Mouse (Mus musculus) mouse embryonic stem cell (cell line): Measurements from ENCODE around the gene Onecut1.

Experiments
- in situ Hi-C, 2 experiments: fragments of 300-500 bp; cut with MboI; formaldehyde crosslinking; loops; 1 replicate in 1 of 2; 3 replicates in 1 of 2; pipeline ENCODE4 v1.14.3; 2019 to 2020; ENCODE audit warnings: low sequenced_read_pairs in 2 of 2, low pct_unique_long_range_greater_than_20kb in 1 of 2, mixed read lengths in 1 of 2; ENCODE audit not compliant: unreplicated experiment in 1 of 2

Onecut1 gene

DNA sequence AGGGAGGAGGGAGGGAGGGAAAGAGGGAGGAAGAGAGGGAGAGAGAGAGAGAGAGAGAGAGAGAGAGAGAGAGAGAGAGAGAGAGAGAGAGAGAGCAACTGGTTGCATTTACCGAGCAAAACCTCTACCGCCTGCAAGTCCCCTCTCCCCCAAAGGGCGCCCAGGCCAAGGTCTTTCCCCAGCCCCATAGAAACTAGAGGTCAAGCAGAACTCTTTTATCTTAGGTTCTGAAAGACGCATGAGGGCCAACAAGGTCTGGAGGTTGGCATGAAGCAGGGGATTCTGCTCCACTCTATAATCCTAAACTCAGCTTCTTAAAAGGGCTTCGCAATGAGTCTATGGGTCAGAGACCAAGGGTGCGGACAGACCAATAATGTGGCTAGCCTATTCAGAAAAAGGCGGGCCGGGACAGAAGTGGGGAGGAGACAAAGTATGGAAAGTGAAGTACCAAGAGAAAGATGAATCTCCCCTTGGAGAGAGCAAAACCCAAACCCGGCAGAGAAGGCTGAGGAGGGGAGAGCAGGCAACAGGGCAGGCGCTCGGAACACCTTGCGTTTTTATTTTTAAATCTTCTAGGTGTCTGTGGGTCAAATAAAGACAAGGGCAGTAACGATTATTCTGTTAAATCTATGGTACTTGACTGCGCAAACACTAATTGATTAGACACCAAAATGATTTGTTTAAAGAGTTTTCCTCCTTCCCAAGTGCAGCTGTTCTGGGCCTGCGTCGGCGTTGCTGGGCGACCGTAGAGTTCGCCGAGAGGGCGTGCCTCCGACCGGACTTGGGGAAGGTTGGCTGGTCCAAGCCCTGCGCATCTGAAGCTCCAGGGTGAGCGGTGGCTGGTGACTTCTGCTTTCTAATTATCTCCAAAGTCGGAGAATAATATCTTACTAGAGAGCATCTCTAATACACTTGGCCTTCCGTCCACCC is 4.9 kb upstream of the Onecut1 start:
- in situ Hi-C loops: loop anchor here in 1 of 2 experiments (25.0 kb wide), 1 partner anchor 720 kb away; no protein-coding TSS in a partner anchor

DNA sequence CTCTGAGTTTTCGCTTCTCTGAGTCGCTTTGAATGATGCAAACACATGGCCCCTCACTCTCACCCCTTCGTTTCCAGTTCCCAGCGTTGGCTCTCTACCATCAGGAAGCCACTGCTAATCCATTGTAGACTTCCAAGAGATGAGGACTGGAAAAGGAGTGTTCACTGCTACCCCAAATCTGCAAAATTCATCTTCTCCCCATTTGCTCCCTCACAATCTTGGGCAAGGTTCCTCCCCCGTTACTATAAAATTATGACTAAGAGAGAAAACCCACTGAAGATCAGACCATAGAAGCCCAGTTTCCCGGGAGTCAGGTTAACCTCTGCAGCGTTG is 4.2 kb upstream of the Onecut1 start:
- in situ Hi-C loops: loop anchor here in 1 of 2 experiments (25.0 kb wide), 1 partner anchor 720 kb away; no protein-coding TSS in a partner anchor

DNA sequence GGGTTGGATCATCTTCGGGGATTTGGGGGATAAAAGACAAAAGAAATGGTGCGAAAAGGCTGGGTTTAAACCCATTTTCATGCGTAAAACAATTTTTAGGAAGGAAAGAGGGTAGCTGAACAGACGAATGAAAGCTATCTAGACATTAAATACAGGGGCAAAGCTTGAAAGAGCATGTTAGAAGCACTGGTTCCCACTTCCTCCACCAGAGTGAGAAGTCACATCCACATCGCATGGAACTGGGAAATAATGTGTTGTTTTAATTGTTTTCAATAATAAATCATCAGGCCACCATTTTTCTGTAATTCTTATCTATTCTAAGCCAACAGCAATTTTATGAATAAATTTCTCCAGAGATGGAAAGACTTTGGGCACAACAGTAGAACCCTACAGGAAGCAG is 3.6 kb upstream of the Onecut1 start:
- in situ Hi-C loops: loop anchor here in 1 of 2 experiments (25.0 kb wide), 1 partner anchor 721 kb away; no protein-coding TSS in a partner anchor

DNA sequence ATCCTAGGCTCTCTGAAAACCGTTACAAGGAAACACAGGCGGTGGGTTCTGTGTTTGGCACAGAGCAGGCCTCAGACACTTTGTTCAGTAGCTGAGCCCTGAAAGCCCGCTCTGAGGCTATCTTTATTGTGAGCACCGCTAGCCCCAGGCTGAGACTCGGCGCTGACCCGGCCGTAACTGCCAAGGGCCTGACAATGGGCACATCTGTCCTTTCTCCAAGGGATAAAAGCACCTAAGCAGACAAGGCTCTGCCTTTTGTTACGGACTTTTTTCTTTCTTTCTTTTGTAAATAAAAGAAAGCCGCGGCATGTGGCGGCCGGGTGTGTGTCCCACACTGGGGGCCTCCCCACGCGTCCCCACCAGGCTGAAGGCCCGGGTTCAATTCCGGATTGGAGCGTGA is 1.3 kb upstream of the Onecut1 start:
- in situ Hi-C loops: loop anchor here in 1 of 2 experiments (25.0 kb wide), 1 partner anchor 723 kb away; no protein-coding TSS in a partner anchor

DNA sequence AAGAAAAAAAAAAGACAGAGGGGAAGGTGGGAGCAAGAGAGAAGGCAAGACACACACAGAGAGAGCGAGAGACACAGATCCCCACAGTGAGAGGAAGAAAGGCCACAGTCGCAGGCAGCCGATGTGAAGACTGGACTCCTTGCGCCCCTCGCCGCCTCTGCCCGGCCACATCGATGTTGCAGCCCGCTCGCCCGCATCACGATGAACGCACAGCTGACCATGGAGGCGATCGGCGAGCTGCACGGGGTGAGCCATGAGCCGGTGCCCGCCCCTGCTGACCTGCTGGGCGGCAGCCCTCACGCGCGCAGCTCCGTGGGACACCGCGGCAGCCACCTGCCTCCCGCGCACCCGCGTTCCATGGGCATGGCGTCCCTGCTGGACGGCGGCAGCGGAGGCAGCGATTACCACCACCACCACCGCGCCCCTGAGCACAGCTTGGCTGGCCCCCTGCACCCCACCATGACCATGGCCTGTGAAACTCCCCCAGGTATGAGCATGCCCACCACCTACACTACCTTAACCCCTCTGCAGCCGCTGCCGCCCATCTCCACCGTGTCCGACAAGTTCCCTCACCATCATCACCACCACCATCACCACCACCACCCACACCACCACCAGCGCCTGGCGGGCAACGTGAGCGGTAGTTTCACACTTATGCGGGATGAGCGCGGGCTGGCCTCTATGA is 517 bp downstream of the Onecut1 start:
- in situ Hi-C loops: loop anchor here in 1 of 2 experiments (25.0 kb wide), 1 partner anchor 725 kb away; no protein-coding TSS in a partner anchor

DNA sequence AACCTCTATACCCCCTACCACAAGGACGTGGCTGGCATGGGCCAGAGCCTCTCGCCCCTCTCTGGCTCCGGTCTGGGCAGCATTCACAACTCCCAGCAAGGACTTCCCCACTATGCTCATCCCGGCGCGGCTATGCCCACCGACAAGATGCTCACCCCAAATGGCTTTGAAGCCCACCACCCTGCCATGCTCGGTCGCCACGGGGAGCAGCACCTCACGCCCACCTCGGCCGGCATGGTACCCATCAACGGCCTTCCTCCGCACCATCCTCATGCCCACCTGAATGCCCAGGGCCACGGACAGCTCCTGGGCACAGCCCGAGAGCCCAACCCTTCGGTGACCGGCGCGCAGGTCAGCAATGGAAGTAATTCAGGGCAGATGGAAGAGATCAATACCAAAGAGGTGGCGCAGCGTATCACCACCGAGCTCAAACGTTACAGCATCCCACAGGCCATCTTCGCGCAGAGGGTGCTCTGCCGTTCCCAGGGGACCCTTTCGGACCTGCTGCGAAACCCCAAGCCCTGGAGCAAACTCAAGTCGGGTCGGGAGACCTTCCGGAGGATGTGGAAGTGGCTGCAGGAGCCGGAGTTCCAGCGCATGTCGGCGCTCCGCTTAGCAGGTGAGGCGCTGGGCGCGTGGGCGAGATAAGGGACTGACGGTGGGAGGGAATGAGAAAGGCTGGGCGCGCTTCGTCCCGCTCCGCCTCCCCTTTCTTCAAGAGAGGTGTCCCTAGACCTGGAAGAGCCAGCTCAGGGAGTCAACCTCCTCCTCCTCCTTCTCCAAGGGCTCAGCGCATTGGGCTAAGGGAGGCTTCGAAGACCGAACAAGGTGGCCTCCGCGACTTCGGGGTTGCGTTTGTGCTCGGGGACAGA is 1.3 kb downstream of the Onecut1 start:
- in situ Hi-C loops: loop anchor here in 1 of 2 experiments (25.0 kb wide), 1 partner anchor 726 kb away; no protein-coding TSS in a partner anchor

DNA sequence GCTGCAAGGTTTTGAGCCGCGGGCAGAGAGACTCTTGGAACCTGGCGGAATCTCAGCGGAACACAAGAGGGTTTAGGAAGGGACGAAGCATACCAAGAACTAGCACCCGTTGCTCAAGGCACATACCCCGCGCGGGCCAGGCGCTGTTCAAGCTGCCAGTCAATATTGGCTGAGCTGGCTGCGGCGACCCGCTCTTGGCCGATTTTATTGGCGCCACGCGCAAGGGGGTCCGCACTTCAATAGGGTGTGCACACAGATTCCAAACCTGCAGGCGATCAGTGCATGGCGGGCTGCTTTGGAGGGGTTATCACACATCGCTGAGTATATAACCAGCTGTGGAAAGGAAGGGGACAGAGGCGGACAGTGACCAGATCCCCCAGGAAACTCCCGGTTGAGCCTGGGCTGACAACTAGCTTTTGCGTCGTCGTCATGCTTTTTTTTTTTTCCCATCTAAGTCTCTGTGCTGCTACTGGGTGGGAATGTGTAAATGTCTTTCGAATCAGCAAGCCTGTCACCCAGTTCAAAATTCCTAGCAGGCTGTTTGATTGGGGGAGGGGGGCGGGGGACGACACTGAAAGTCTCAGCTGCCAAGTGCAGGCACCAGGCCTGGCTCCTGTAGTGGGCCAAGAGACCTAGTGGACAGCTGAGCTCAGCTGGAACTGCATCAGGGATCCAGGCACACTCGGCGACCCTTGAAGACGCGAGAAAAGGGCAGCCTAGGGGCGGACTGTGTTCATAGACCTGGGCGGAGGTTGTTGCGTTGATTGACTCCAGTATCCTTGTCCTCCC is 2.1 kb downstream of the Onecut1 start:
- in situ Hi-C loops: loop anchor here in 1 of 2 experiments (25.0 kb wide), 1 partner anchor 727 kb away; no protein-coding TSS in a partner anchor

DNA sequence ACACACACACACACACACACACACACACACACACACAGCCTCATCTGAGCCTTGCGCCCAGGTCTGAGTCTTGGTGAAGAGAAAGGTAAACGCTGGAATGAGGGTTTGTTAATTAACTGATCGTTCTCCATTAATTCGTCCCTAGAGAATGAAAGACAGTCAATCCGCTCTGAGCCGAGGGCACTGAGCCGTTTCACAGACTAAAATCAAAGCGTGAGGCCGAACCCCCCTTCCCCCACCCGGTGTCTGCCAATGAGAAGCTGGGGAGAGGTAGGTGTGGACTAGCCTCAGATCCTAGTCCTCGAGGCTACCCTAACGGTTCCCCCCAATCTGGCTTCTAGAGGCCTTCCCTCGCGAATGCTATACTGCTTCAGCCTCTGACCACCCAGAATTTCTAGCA is 2.8 kb downstream of the Onecut1 start:
- in situ Hi-C loops: loop anchor here in 1 of 2 experiments (25.0 kb wide), 1 partner anchor 727 kb away; no protein-coding TSS in a partner anchor

DNA sequence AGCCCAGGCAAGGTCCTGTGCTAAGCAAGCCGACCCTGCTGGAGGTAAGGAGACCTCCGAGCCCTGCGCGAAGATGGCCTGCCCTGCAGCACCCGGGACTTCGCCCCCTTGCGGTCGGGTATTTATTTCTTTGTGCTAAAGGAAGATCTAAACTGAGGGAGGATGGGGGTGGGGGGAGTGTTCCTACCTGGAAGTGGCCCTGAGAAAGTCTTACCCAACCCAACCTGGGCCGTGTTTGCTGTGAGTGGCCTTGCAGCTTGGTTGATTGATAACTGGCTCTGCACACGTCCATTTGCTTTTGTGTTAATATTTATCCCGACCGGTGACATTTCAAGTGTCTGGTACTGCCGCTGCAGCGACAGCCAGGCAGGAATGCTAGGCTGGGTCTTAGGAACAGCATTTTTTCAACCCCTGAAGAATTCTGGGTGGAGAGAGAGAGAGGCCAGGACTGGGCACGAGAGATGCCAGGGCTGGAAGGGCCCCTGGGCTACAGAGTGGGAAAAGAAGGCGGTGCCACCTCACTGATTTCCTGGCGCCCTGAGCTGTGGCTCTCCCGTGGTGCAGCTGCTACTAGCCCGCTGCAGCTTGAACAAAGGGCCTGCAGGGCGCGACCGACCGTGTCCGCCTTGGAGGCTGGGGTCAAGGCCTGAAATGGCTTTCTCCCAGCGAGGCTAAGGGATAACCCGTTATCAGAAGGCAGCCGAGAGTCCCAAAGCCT is 5.0 kb downstream of the Onecut1 start:
- in situ Hi-C loops: loop anchor here in 1 of 2 experiments (25.0 kb wide), 1 partner anchor 729 kb away; no protein-coding TSS in a partner anchor

DNA sequence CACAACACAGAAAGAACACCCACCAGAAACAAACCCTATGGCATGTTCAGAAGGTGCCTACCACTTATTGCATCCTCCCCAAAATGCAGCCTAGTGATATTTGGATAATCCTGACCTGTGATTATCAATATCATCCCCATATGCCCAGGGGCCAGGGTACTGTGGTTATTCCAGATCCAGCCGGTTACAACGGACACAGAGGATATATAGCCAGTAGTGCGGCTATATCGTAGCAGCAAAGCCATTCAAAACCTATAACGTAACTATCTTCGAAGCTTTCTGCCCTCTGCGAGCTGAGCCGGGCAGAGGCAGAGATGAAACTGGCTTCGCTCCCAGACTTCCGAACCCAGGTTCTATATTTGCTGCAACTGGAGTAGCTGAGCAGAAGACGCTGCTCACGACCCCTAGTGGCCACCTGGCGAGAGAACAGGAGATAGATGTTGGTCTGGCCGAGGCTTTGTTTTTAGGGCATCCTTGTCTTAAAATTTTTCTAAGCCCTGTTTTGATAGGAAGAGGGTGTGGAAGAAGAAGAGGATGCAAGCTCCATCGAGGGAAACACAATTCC is 6.0 kb downstream of the Onecut1 start:
- in situ Hi-C loops: loop anchor here in 1 of 2 experiments (25.0 kb wide), 1 partner anchor 730 kb away; no protein-coding TSS in a partner anchor

DNA sequence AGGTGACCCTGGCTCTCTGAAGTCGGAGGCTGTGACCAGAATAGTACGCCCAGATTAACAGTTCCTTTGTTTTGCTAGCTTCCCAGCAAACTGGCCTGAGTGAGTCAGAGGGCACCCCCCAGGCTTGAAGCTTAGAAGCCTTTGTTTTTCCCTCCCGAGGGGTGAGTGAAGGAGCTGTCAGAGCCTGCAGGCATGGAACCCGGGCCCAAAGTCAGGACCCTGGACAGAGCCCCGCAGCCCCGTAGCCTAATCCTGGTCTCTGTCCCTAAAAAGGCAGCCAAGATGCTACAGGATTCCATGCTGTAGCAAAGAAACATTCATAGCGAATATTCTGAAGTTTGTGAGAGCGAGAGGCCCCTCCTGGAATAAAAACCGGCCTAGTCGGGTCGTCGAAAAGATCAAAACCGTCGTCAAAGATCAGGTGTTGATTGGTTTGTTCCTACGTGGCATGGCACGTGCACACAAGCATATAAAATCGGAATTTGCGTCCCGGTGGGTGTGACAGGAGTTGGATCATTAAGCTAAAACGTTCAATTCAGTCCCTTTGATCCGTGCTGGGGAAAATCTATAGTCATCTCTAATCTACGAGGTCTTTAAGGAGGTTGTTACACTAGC is 6.7 kb downstream of the Onecut1 start:
- in situ Hi-C loops: loop anchor here in 1 of 2 experiments (25.0 kb wide), 1 partner anchor 731 kb away; no protein-coding TSS in a partner anchor

DNA sequence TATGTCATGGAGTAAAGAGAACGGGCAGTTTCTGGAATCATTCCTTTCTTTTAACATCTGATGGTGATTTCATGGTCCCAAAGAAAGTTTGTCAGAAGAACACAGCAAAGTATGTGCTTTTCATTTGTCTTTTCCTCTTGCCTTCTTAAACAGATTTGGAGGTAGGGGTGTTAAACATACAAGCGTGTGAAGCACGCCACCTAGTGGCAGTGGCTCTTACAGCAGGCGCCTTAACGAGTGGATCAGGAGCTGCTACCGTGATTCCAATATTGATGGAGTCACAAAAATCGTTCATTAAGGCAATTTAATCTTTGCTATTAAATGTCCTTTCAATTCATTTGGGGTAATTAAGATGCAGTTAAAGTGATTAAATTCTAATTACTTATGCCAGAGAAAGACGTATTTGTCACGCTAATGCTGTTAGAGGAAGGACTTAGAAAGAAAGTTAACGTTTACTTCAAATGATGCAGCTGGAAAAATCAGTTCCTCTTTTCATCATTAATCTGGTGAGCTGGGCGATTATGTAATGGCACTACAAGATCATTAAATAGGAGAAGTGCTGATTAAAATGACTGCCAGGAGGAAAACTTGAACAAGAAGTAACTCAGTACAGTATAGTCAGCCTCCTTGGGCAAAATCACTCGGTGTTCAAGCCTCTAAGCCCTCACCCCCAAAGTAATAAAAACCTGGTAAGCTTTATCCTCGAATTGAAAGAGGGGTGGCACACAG is 9.4 kb downstream of the Onecut1 start:
- in situ Hi-C loops: loop anchor here in 1 of 2 experiments (25.0 kb wide), 1 partner anchor 734 kb away; no protein-coding TSS in a partner anchor

DNA sequence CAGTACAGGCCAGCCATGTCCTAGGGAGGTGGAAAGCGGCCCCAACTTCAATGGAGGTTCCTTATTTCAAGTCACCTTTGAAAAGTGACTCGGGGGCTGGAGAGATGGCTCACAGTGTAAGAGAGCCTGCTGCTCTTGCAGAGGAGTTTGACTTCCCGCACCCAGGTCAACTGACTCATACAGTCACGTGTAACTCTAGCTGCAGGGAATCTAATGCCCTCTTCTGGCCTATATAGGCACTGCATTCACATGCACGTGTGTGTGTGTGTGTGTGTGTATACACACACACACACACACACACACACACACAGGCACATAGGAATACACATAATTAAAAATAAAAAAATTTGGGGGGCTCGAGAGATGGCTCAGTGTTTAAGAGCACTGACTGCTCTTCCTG is 14.6 kb downstream of the Onecut1 start:
- in situ Hi-C loops: no loop called here

DNA sequence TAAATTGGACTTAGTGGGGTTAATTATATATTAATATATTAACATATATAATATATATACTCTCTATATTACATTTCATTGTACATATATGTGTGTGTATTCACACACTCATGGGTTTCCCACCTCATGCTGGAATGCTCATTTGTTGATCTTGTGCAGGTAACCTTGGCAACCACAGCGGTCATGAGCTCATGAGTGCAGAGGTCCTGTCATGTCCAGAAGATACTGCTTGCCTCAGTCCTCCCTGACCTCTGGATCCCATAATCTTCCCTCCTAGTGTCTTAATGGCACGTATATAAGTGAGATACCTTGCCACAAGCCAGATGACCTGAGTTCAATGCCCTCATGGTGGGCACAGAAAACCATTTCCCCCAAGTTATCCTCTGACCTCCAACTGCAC is 16.0 kb downstream of the Onecut1 start:
- in situ Hi-C loops: no loop called here

DNA sequence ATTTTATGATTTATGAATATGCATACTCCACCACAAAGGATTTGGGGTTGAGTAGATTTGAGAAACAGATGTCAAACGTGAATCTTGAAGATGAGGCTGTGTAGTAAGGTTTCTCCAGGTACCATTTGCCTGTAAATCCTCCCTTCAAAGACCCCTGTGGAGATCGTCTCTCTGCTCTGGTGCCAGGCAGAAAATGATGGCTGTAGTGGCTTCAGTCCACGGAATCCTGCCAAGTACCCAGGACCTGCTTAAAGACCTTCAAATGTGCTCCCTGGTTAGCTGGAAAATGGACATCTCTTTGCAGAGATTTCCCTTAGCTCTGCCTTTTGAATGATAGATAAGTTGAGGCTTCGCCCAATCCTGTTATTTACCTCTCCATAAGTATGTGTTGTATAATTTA is 26.1 kb downstream of the Onecut1 start:
- in situ Hi-C loops: no loop called here
